Mouse (Mus musculus): Measurements from ENCODE around the gene Flnc. TPM values are rescaled to one million over a fixed set of nuclear protein-coding genes. Genes with fewer than 3 reads are reported as not detected.
A peak's percentile ranks its signal among the peaks of the same experiment; 100 is the strongest.

Gene Flnc
- polyA plus RNA-seq, 2 experiments: 25.1 to 38.1 TPM

DNA sequence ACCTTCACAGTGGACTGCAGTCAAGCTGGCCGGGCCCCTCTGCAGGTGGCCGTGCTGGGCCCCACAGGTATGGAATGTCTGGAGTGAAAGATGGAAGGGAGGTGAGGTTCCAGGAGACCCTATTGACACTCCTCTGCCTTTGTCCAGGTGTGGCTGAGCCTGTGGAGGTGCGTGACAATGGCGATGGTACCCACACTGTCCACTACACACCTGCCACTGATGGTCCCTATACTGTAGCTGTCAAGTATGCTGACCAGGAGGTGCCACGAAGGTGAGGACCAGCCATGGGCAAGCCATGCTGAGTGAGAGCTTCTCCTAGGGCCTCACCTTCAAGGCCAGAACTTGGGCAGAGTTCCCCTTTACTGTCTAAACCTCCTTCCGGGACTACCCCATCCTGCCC, 17.6 kb downstream of the Flnc start:
- Histone ChIP-seq H3K4me2 (replicated peaks; ENCODE audit: low read depth, low read length, severe bottlenecking) (no peak overlapping the region), H3K4me1 (ENCODE audit: control insufficient read depth, insufficient read depth, low read length) (no peaks in the 10 kb centered on the region), H3K27ac (replicated peaks; ENCODE audit: low read depth, low read length) (no peak overlapping the region), H3K9me3 (ENCODE audit: control insufficient read depth, low read length) (no peaks in the 10 kb centered on the region), H3K4me3 (replicated peaks; ENCODE audit: low read length) (no peak overlapping the region), H3K9ac (ENCODE audit: low read depth, low read length, severe bottlenecking) (no peak overlapping the region), H3K27me3 (ENCODE audit: control insufficient read depth, insufficient read depth, low read length) (no peaks in the 10 kb centered on the region), H3K36me3 (ENCODE audit: control insufficient read depth, insufficient read depth, low read length) (peaks cover 92% of the 10 kb centered on the region)
- DNase-seq (ENCODE audit: low spot score) (no peak), ATAC-seq (ENCODE audit: low FRiP score, low read depth) (no peak)
- no peak for TF ChIP-seq POLR2A (IDR thresholded peaks at IDR 0.05; ENCODE audit: borderline replicate concordance, extremely low read depth, insufficient read depth, insufficient read length)
- WGBS: 91% methylated on average over 6 of the region's 6 CpGs

DNA sequence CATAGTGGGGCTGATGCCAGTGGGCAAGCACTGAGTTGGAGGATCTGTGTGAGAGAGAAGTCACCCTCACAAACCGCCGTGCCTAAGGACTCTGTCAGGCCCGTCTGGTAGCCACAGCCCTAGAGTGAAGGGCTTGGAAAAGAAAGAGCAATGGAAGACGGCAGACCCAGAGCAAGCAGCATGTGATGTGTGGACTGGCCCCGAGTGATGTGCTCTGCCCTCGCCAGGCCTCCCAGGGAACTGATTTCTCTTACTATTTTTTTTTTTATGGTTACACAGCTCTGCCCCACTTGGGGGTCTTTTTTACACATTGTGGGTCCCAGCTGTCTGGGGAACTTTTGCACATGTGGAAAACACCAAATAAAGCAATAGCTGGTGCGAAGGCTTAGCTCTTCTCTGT, 28.4 kb downstream of the Flnc start:
- Histone ChIP-seq H3K4me3 (replicated peaks; ENCODE audit: low read length) (no peak overlapping the region), H3K36me3 (ENCODE audit: control insufficient read depth, insufficient read depth, low read length) (peaks cover 37% of the 10 kb centered on the region), H3K27ac (replicated peaks; ENCODE audit: low read depth, low read length) (no peak overlapping the region), H3K9ac (ENCODE audit: low read depth, low read length, severe bottlenecking) (no peak overlapping the region), H3K27me3 (ENCODE audit: control insufficient read depth, insufficient read depth, low read length) (no peaks in the 10 kb centered on the region), H3K4me2 (replicated peaks; ENCODE audit: low read depth, low read length, severe bottlenecking) (no peak overlapping the region), H3K9me3 (ENCODE audit: control insufficient read depth, low read length) (no peaks in the 10 kb centered on the region), H3K4me1 (ENCODE audit: control insufficient read depth, insufficient read depth, low read length) (no peaks in the 10 kb centered on the region)
- 56% methylated on average over 7 of the region's 7 CpGs for WGBS
- no peak for TF ChIP-seq POLR2A (IDR thresholded peaks at IDR 0.05; ENCODE audit: borderline replicate concordance, extremely low read depth, insufficient read depth, insufficient read length)
- ATAC-seq (ENCODE audit: low FRiP score, low read depth): no peak
- no peak for DNase-seq (ENCODE audit: low spot score)

DNA sequence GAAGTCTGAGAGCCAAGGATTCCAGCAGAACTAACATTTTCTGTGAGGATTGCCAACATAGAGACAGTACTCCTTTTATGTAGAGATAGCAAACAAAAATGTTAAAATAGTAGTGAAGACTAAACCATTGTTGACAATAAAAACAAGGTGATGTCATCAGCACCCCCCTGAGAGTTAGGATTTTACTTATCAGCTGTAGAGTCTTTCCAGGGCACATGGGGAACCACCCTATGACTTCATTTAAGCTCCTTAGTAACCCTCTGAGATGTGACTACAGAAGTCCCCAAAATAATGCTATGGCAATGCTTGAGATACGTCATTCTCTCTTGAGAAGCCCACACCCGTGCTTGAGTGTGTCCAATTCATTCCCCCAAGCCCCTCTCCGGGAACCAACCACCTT, 30.3 kb downstream of the Flnc start:
- ATAC-seq (ENCODE audit: low FRiP score, low read depth): no peak
- Histone ChIP-seq H3K4me1 (ENCODE audit: control insufficient read depth, insufficient read depth, low read length) (peaks cover 2% of the 10 kb centered on the region), H3K4me2 (replicated peaks; ENCODE audit: low read depth, low read length, severe bottlenecking) (no peak overlapping the region), H3K4me3 (replicated peaks; ENCODE audit: low read length) (no peak overlapping the region), H3K9me3 (ENCODE audit: control insufficient read depth, low read length) (no peaks in the 10 kb centered on the region), H3K9ac (ENCODE audit: low read depth, low read length, severe bottlenecking) (no peak overlapping the region), H3K27ac (replicated peaks; ENCODE audit: low read depth, low read length) (no peak overlapping the region), H3K36me3 (ENCODE audit: control insufficient read depth, insufficient read depth, low read length) (peaks cover 21% of the 10 kb centered on the region), H3K27me3 (ENCODE audit: control insufficient read depth, insufficient read depth, low read length) (no peaks in the 10 kb centered on the region)
- DNase-seq (ENCODE audit: low spot score): no peak
- TF ChIP-seq POLR2A (IDR thresholded peaks at IDR 0.05; ENCODE audit: borderline replicate concordance, extremely low read depth, insufficient read depth, insufficient read length): no peak
- 81% methylated on average over 3 of the region's 3 CpGs for WGBS

DNA sequence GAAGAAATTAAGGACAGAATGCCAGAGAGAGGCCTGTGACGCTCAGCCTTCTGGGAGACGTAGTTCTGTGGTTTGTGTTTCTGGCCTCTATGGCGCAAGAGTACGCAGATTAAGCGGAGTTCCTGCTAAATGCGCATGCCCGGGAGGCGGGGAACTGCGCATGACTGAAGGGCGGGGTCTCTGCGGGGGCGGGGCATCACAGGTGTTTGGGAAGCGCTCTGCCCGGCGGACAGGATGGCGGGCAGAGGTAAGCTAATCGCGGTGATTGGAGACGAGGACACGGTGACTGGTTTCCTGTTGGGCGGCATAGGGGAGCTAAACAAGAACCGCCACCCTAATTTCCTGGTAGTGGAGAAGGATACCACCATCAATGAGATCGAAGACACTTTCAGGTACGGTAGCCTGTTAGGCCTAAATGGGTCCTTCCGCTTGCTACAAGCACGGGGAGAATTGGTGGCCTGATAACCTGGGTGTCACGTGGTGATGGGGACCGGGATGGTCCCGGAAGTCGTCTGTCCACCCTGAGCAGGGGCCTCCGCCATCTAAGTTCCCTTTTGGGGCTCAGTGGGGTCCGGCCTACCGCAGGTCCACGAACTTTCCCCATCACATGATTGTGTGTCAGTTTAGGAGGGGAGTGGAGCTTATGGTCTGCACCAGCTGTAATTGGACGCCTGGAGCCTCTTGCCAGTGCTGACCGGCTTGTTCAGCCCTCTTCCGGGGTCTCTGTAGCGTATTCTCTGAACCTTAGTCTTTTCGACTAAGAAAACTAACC, 34.7 kb downstream of the Flnc start, which contains the start of gene Atp6v1f:
Atp6v1f (plus strand) TSS at position 136 of the 772 bp plus-strand sequence.
- under 1% methylated on average over 39 of the region's 39 CpGs for WGBS
- Histone ChIP-seq H3K4me2 (replicated peaks; ENCODE audit: low read depth, low read length, severe bottlenecking) (peak within 1 kb of the TSS; percentile 59), H3K9ac (ENCODE audit: low read depth, low read length, severe bottlenecking) (peak within 1 kb of the TSS; percentile 65), H3K9me3 (ENCODE audit: control insufficient read depth, low read length) (no peaks in the 10 kb centered on the region), H3K4me3 (replicated peaks; ENCODE audit: low read length) (peak within 1 kb of the TSS; percentile 68), H3K4me1 (ENCODE audit: control insufficient read depth, insufficient read depth, low read length) (peaks cover 8% of the 10 kb centered on the region), H3K27me3 (ENCODE audit: control insufficient read depth, insufficient read depth, low read length) (no peaks in the 10 kb centered on the region), H3K27ac (replicated peaks; ENCODE audit: low read depth, low read length) (peak within 1 kb of the TSS; percentile 46; the same call in 1 of the 2 replicates), H3K36me3 (ENCODE audit: control insufficient read depth, insufficient read depth, low read length) (peaks cover 13% of the 10 kb centered on the region)
- no peak for TF ChIP-seq POLR2A (IDR thresholded peaks at IDR 0.05; ENCODE audit: borderline replicate concordance, extremely low read depth, insufficient read depth, insufficient read length)
- ATAC-seq (ENCODE audit: low FRiP score, low read depth) (peak; percentile 95), DNase-seq (ENCODE audit: low spot score) (peak; percentile 92)

DNA sequence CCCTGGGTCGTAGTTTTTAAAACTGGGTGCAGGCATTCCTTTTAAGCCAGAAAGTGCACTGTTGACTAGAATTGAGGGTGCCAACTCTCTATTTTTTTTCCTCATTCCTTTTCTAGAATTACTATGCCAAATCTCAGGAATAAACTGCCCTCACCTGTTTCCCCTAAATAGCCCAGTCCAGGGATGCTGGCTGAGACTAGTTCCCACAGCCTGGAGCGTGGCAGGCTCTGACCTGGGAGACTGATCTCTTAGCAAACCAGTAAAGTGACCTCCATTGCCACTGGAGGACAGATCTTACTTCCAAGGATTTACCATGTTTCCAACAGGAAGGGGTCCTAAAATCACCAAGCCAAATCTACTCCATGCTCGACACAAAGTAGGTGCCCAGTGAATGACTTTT, 35.8 kb downstream of the Flnc start:
- H3K4me2 ChIP-seq (replicated peaks; ENCODE audit: low read depth, low read length, severe bottlenecking): peak overlapping the region; percentile 59; the same call in 1 of the 2 replicates
- DNase-seq (ENCODE audit: low spot score) (no peak), ATAC-seq (ENCODE audit: low FRiP score, low read depth) (no peak)
- H3K9ac ChIP-seq (ENCODE audit: low read depth, low read length, severe bottlenecking): 0 out of 2 replicates have a peak overlapping the region, but pooled peaks have one; percentile 65
- peaks cover 13% of the 10 kb centered on the region for H3K36me3 ChIP-seq (ENCODE audit: control insufficient read depth, insufficient read depth, low read length)
- no peaks in the 10 kb centered on the region for H3K9me3 ChIP-seq (ENCODE audit: control insufficient read depth, low read length)
- H3K4me1 ChIP-seq (ENCODE audit: control insufficient read depth, insufficient read depth, low read length): peaks cover 10% of the 10 kb centered on the region
- no peaks in the 10 kb centered on the region for H3K27me3 ChIP-seq (ENCODE audit: control insufficient read depth, insufficient read depth, low read length)
- H3K27ac ChIP-seq (replicated peaks; ENCODE audit: low read depth, low read length): no peak overlapping the region
- peak overlapping the region; percentile 68; the same call in 1 of the 2 replicates for H3K4me3 ChIP-seq (replicated peaks; ENCODE audit: low read length)
- no peak for TF ChIP-seq POLR2A (IDR thresholded peaks at IDR 0.05; ENCODE audit: borderline replicate concordance, extremely low read depth, insufficient read depth, insufficient read length)
- 83% methylated on average over 3 of the region's 3 CpGs for WGBS

All from limb, embryonic 14.5 days (tissue).